Mouse (Mus musculus) hindbrain, embryonic 10.5 days (tissue): ENCODE measurements at regions not wholly inside any gene's neighbourhood (a gene's known extent, or its start where the extent isn't known, plus 50 kb on each side); places are given as distances from the start of the nearest gene placed in this dataset.

ENCODE experiments used
- DNase-seq: peaks from one replicate; pipeline ENCODE4 v3.0.0-alpha.2; 2017; ENCODE audit warnings: low spot score
- H3K27ac ChIP-seq: fragments of 300-500 bp; sonication (generic); 2 replicates; pipeline ENCODE4 v1.5.1; 2016; ENCODE audit warnings: mild to moderate bottlenecking, moderate library complexity
- H3K27me3 ChIP-seq: fragments of 300-500 bp; sonication (generic); 2 replicates; pipeline ENCODE4 v1.6.1; 2016; ENCODE audit warnings: mild to moderate bottlenecking; ENCODE audit not compliant: poor library complexity, insufficient read depth, severe bottlenecking
- H3K36me3 ChIP-seq: fragments of 300-500 bp; sonication (generic); 2 replicates; pipeline ENCODE4 v1.6.1; 2016; ENCODE audit warnings: mild to moderate bottlenecking, moderate library complexity
- H3K4me1 ChIP-seq: fragments of 300-500 bp; sonication (generic); replicated peaks from 2 replicates; pipeline ENCODE4 v1.6.1; 2016; ENCODE audit warnings: mild to moderate bottlenecking
- H3K4me3 ChIP-seq: fragments of 300-500 bp; sonication (generic); 2 replicates; pipeline ENCODE4 v1.5.1; 2016; ENCODE audit warnings: mild to moderate bottlenecking, moderate library complexity
- H3K9me3 ChIP-seq: fragments of 300-500 bp; sonication (generic); 2 replicates; pipeline ENCODE4 v1.6.1; 2016; ENCODE audit warnings: mild to moderate bottlenecking, moderate library complexity
- WGBS: fragments of 180-500 bp; shearing (Covaris S2); methylation state at CpG from one replicate; pipeline ENCODE4 v1.1.7; 2016; 5-methylcytosine and 5-hydroxymethylcytosine counted together

- Histone ChIP-seq H3K27me3 (no peaks in the 10 kb centered on the region), H3K9me3 (no peaks in the 10 kb centered on the region), H3K4me1 (no peaks in the 10 kb centered on the region), H3K4me3 (no peak overlapping the region), H3K36me3 (no peaks in the 10 kb centered on the region), H3K27ac (no peak overlapping the region)
- WGBS, result 93% methylated on average over 4 of the region's 4 CpGs
- DNase-seq, result no peak
Measured at GRCm38 (mm10) chr9:34143131-34143795, 342.4 kb upstream of the Kirrel3 start.

GRCm38 (mm10) chr9:34155240-34156019, 330.3 kb upstream of the Kirrel3 start:
- Histone ChIP-seq H3K27me3 (no peaks in the 10 kb centered on the region), H3K4me1 (0 out of 2 replicates have a peak, but pooled peaks cover 4% of the 10 kb centered on the region), H3K27ac (peak overlapping the region; percentile 5; the same call in 1 of the 2 replicates), H3K4me3 (no peak overlapping the region), H3K9me3 (no peaks in the 10 kb centered on the region), H3K36me3 (no peaks in the 10 kb centered on the region)
- WGBS, result 76% methylated on average over 11 of the region's 11 CpGs
- no peak for DNase-seq

GRCm38 (mm10) chr9:34156581-34156980, 329.1 kb upstream of the Kirrel3 start:
- WGBS, result 73% methylated on average over 3 of the region's 3 CpGs
- Histone ChIP-seq H3K27me3 (no peaks in the 10 kb centered on the region), H3K4me1 (0 out of 2 replicates have a peak, but pooled peaks cover 4% of the 10 kb centered on the region), H3K4me3 (no peak overlapping the region), H3K27ac (no peak overlapping the region), H3K9me3 (no peaks in the 10 kb centered on the region), H3K36me3 (no peaks in the 10 kb centered on the region)
- DNase-seq, result no peak

- Histone ChIP-seq H3K36me3 (no peaks in the 10 kb centered on the region), H3K9me3 (no peaks in the 10 kb centered on the region), H3K4me1 (no peaks in the 10 kb centered on the region), H3K27me3 (no peaks in the 10 kb centered on the region), H3K4me3 (no peak overlapping the region), H3K27ac (no peak overlapping the region)
- DNase-seq, result no peak
- WGBS, result 73% methylated on average over 3 of the region's 3 CpGs
Measured at GRCm38 (mm10) chr9:34161119-34161518, 324.6 kb upstream of the Kirrel3 start.

- Histone ChIP-seq H3K9me3 (no peaks in the 10 kb centered on the region), H3K4me3 (no peak overlapping the region), H3K27ac (no peak overlapping the region), H3K36me3 (no peaks in the 10 kb centered on the region), H3K27me3 (no peaks in the 10 kb centered on the region), H3K4me1 (no peaks in the 10 kb centered on the region)
- DNase-seq, result no peak
- 90% methylated on average over 4 of the region's 4 CpGs for WGBS
Measured at GRCm38 (mm10) chr9:34186314-34186713, 299.4 kb upstream of the Kirrel3 start.

- no peak for DNase-seq
- Histone ChIP-seq H3K36me3 (no peaks in the 10 kb centered on the region), H3K4me1 (no peaks in the 10 kb centered on the region), H3K27me3 (no peaks in the 10 kb centered on the region), H3K27ac (no peak overlapping the region), H3K4me3 (no peak overlapping the region), H3K9me3 (no peaks in the 10 kb centered on the region)
Measured at GRCm38 (mm10) chr9:34192542-34192941, 293.2 kb upstream of the Kirrel3 start.

- Histone ChIP-seq H3K4me3 (0 out of 2 replicates have a peak overlapping the region, but pooled peaks have one; percentile 6), H3K27me3 (no peaks in the 10 kb centered on the region; the same call in 1 of the 2 replicates), H3K36me3 (no peaks in the 10 kb centered on the region), H3K27ac (peak overlapping the region; percentile 80), H3K4me1 (peaks cover 33% of the 10 kb centered on the region), H3K9me3 (no peaks in the 10 kb centered on the region)
- WGBS, result 50% methylated on average over 13 of the region's 13 CpGs
- no peak for DNase-seq
Measured at GRCm38 (mm10) chr9:34202122-34202941, 283.4 kb upstream of the Kirrel3 start.

- peak overlapping the region; percentile 80 for H3K27ac ChIP-seq
- 41% methylated on average over 11 of the region's 11 CpGs for WGBS
- peaks cover 33% of the 10 kb centered on the region for H3K4me1 ChIP-seq
- H3K4me3 ChIP-seq, result 0 out of 2 replicates have a peak overlapping the region, but pooled peaks have one; percentile 6
- no peaks in the 10 kb centered on the region; the same call in 1 of the 2 replicates for H3K27me3 ChIP-seq
- no peak for DNase-seq
- no peaks in the 10 kb centered on the region for H3K9me3 ChIP-seq
- no peaks in the 10 kb centered on the region for H3K36me3 ChIP-seq
Measured at GRCm38 (mm10) chr9:34202942-34203551, 282.6 kb upstream of the Kirrel3 start.

GRCm38 (mm10) chr9:34203624-34204365, 281.9 kb upstream of the Kirrel3 start:
- no peaks in the 10 kb centered on the region for H3K9me3 ChIP-seq
- H3K27ac ChIP-seq, result peak overlapping the region; percentile 80
- H3K4me1 ChIP-seq, result peaks cover 33% of the 10 kb centered on the region
- DNase-seq, result no peak
- H3K27me3 ChIP-seq, result no peaks in the 10 kb centered on the region; the same call in 1 of the 2 replicates
- H3K36me3 ChIP-seq, result no peaks in the 10 kb centered on the region
- H3K4me3 ChIP-seq, result no peak overlapping the region
- WGBS, result 17% methylated on average over 7 of the region's 7 CpGs

GRCm38 (mm10) chr9:34204479-34204878, 281.2 kb upstream of the Kirrel3 start:
- 23% methylated on average over 2 of the region's 2 CpGs for WGBS
- peak overlapping the region; percentile 53; the same call in 1 of the 2 replicates for H3K27ac ChIP-seq
- peaks cover 33% of the 10 kb centered on the region for H3K4me1 ChIP-seq
- H3K4me3 ChIP-seq, result no peak overlapping the region
- H3K27me3 ChIP-seq, result no peaks in the 10 kb centered on the region; the same call in 1 of the 2 replicates
- DNase-seq, result no peak
- no peaks in the 10 kb centered on the region for H3K9me3 ChIP-seq
- H3K36me3 ChIP-seq, result no peaks in the 10 kb centered on the region

GRCm38 (mm10) chr9:34231561-34231960, 254.1 kb upstream of the Kirrel3 start:
- no peaks in the 10 kb centered on the region for H3K9me3 ChIP-seq
- 70% methylated on average over 2 of the region's 2 CpGs for WGBS
- no peak overlapping the region for H3K27ac ChIP-seq
- H3K36me3 ChIP-seq, result no peaks in the 10 kb centered on the region
- no peaks in the 10 kb centered on the region for H3K27me3 ChIP-seq
- DNase-seq, result no peak
- no peak overlapping the region for H3K4me3 ChIP-seq
- no peaks in the 10 kb centered on the region for H3K4me1 ChIP-seq

- no peak overlapping the region for H3K27ac ChIP-seq
- no peaks in the 10 kb centered on the region for H3K27me3 ChIP-seq
- no peaks in the 10 kb centered on the region for H3K36me3 ChIP-seq
- no peak for DNase-seq
- H3K4me1 ChIP-seq, result no peaks in the 10 kb centered on the region
- no peak overlapping the region for H3K4me3 ChIP-seq
- no peaks in the 10 kb centered on the region for H3K9me3 ChIP-seq
Measured at GRCm38 (mm10) chr9:34234734-34235133, 251.0 kb upstream of the Kirrel3 start.
